Mouse (Mus musculus): ENCODE data around the gene Pstpip1.

- TF ChIP-seq POLR2A (IDR thresholded peaks at IDR 0.05; ENCODE audit: low read depth, low read length) = no peak
- TF ChIP-seq CTCF (IDR thresholded peaks at IDR 0.05; ENCODE audit: extremely low read depth, insufficient read length, insufficient replicate concordance, low read depth, low read length) = no peak
Measured at GRCm38 (mm10) chr9:56097584-56098298, 8.0 kb downstream of the Pstpip1 start.

Data from small intestine, adult 2 months (tissue).